Mouse (Mus musculus): ENCODE measurements around the gene Olfr1416.

- no peak for TF ChIP-seq CTCF (IDR thresholded peaks at IDR 0.05; ENCODE audit: extremely low read depth, insufficient read length, insufficient replicate concordance, low read depth, low read length)
- no peak for TF ChIP-seq POLR2A (IDR thresholded peaks at IDR 0.05; ENCODE audit: low read depth, low read length)
Measured at GRCm38 (mm10) chr1:92496001-92496400, 11.1 kb upstream of the Olfr1416 start, which contains the start of gene Olfr1415.

Data from small intestine, adult 2 months (tissue).